Mouse (Mus musculus) layer of hippocampus, adult 9-10 months (tissue): ENCODE data around the gene Nfkbil1.
A peak's percentile ranks its signal among the peaks of the same experiment; 100 is the strongest.
"Not testable (repeated sequence)": the region's sequence is repeated elsewhere in the genome, so short reads cannot be mapped to it uniquely, and the experiment has no call there.

Source experiments
- DNase-seq: peaks from one replicate; pipeline ENCODE4 v3.0.0; 2022; ENCODE audit warnings: low spot score

The Nfkbil1 gene

GRCm38 (mm10) chr17:35236996-35237395 lies 1.4 kb upstream of the Nfkbil1 start:
- no peak for DNase-seq

- peak; percentile 96 for DNase-seq
Observed at GRCm38 (mm10) chr17:35236390-35236746, 776 bp upstream of the Nfkbil1 start.

- no peak for DNase-seq
Observed at GRCm38 (mm10) chr17:35234903-35235302, 689 bp downstream of the Nfkbil1 start.

- DNase-seq: not testable (repeated sequence)
Observed at GRCm38 (mm10) chr17:35234090-35234489, 1.5 kb downstream of the Nfkbil1 start.

GRCm38 (mm10) chr17:35233114-35233980 lies 2.2 kb downstream of the Nfkbil1 start, which contains the start of gene Atp6v1g2:
Atp6v1g2 (plus strand) TSS chr17:35233660.
- no peak for DNase-seq

- DNase-seq: no peak
Observed at GRCm38 (mm10) chr17:35232659-35233058, 2.9 kb downstream of the Nfkbil1 start.

GRCm38 (mm10) chr17:35232043-35232442 lies 3.5 kb downstream of the Nfkbil1 start:
- DNase-seq: peak; percentile 89

- no peak for DNase-seq
Observed at GRCm38 (mm10) chr17:35231022-35231421, 4.6 kb downstream of the Nfkbil1 start.

- DNase-seq: no peak
Observed at GRCm38 (mm10) chr17:35226561-35227046, 9.0 kb downstream of the Nfkbil1 start.

GRCm38 (mm10) chr17:35225456-35225855 lies 10.1 kb downstream of the Nfkbil1 start:
- DNase-seq: no peak

GRCm38 (mm10) chr17:35224641-35225040 lies 11.0 kb downstream of the Nfkbil1 start:
- DNase-seq: no peak

GRCm38 (mm10) chr17:35222299-35222698 lies 13.3 kb downstream of the Nfkbil1 start:
- no peak for DNase-seq

- DNase-seq: no peak
Observed at GRCm38 (mm10) chr17:35220156-35220952, 15.2 kb downstream of the Nfkbil1 start, which contains the start of gene Gm16181. Gm16181 (plus strand) TSS chr17:35220834.

- DNase-seq: no peak
Observed at GRCm38 (mm10) chr17:35219601-35220041, 16.0 kb downstream of the Nfkbil1 start.

GRCm38 (mm10) chr17:35218516-35219193 lies 16.9 kb downstream of the Nfkbil1 start:
- DNase-seq: no peak

- no peak for DNase-seq
Observed at GRCm38 (mm10) chr17:35213071-35213470, 22.5 kb downstream of the Nfkbil1 start.

GRCm38 (mm10) chr17:35210593-35210992 lies 25.0 kb downstream of the Nfkbil1 start:
- no peak for DNase-seq

GRCm38 (mm10) chr17:35209785-35210535 lies 25.6 kb downstream of the Nfkbil1 start:
- DNase-seq: no peak

GRCm38 (mm10) chr17:35205380-35205769 lies 30.2 kb downstream of the Nfkbil1 start:
- no peak for DNase-seq

- DNase-seq: no peak
Observed at GRCm38 (mm10) chr17:35204494-35205379, 30.9 kb downstream of the Nfkbil1 start, which contains the start of gene Lta. Lta (minus strand) TSS chr17:35205351.
